Mouse (Mus musculus): ENCODE measurements around the gene Fah. TPM values are rescaled to one million over a fixed set of nuclear protein-coding genes. Genes with fewer than 3 reads are reported as not detected.

Gene Fah
- polyA plus RNA-seq, 1 experiment: 12.0 TPM

DNA sequence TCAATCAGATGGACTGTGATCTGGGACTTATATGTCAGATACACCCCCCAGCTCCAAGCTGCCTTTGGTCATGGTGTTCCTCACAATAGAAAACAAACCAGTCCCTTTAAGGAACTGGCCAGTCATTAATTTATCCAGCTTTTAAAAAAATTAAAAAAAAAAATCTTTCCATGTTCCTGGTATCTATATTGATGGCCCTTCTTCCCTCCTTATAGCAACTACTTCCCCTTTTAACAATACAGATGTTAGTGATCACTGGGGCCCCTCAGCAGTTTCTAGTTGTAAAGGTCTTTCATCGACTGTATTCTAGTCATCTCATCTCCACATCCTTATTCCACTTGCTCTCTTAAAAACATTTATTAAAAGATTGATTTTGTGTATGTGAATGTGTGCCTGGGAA is 5.1 kb upstream of the Fah start:
- H3K36me3 ChIP-seq (ENCODE audit: control insufficient read depth, insufficient read depth, low read length): no peaks in the 10 kb centered on the region
- no peak overlapping the region for H3K27ac ChIP-seq (ENCODE audit: control insufficient read depth, insufficient read depth, low read depth, low read length)
- no peak overlapping the region for H3K4me3 ChIP-seq (ENCODE audit: control insufficient read depth, low read depth, low read length)
- no peaks in the 10 kb centered on the region for H3K27me3 ChIP-seq (ENCODE audit: control insufficient read depth, insufficient read depth, low read length)
- H3K4me1 ChIP-seq (ENCODE audit: control insufficient read depth, insufficient read depth, low read length): no peaks in the 10 kb centered on the region
- no peak for TF ChIP-seq POLR2A (IDR thresholded peaks at IDR 0.05; ENCODE audit: control insufficient read depth, low read depth, low read length)
- TF ChIP-seq CTCF (IDR thresholded peaks at IDR 0.05; ENCODE audit: control insufficient read depth, insufficient read depth, insufficient replicate concordance, low read depth, low read length): no peak

DNA sequence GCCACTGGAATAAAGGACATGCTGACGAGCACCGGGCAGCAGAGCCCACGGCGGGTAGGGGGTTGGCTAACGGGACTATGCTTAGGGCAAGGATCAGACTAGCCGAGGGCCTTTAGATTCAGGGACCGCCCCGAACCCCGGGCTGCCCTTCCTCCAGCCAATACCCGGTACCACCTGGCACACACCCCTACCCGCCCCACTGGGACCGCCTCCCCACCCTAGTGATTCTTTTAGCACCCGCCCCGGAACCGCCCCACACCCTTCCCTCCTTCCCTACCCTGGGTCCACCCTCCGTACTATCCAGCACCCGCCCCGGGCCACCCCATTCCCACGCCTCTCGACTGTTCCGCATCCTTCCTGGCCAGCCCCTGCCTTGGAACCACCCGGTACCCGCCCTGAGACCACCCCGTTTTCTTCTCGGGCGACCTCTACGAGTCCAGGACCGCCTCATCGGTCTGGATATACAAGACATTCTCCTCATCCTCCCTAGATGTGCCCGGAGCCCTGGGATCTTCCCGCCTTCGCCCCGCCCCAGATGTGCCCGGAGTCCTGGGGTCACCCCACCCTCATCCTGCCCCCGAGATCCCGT is 724 bp downstream of the Fah start:
- H3K27ac ChIP-seq (ENCODE audit: control insufficient read depth, insufficient read depth, low read depth, low read length): peak overlapping the region; percentile 60; the same call in 1 of the 2 replicates

GRCm38 (mm10) chr7:84605033-84605687 is 1.4 kb downstream of the Fah start:
- Histone ChIP-seq H3K27ac (ENCODE audit: control insufficient read depth, insufficient read depth, low read depth, low read length) (peak overlapping the region; percentile 36; the same call in 1 of the 2 replicates), H3K36me3 (ENCODE audit: control insufficient read depth, insufficient read depth, low read length) (no peaks in the 10 kb centered on the region), H3K27me3 (ENCODE audit: control insufficient read depth, insufficient read depth, low read length) (no peaks in the 10 kb centered on the region), H3K4me1 (ENCODE audit: control insufficient read depth, insufficient read depth, low read length) (peaks cover 10% of the 10 kb centered on the region), H3K4me3 (ENCODE audit: control insufficient read depth, low read depth, low read length) (peak overlapping the region; percentile 85)
- TF ChIP-seq CTCF (IDR thresholded peaks at IDR 0.05; ENCODE audit: control insufficient read depth, insufficient read depth, insufficient replicate concordance, low read depth, low read length) (no peak), POLR2A (IDR thresholded peaks at IDR 0.05; ENCODE audit: control insufficient read depth, low read depth, low read length) (no peak)

More for the DNA sequence above, 724 bp downstream of the Fah start:
- Histone ChIP-seq H3K4me3 (ENCODE audit: control insufficient read depth, low read depth, low read length) (peak overlapping the region; percentile 85), H3K36me3 (ENCODE audit: control insufficient read depth, insufficient read depth, low read length) (no peaks in the 10 kb centered on the region), H3K4me1 (ENCODE audit: control insufficient read depth, insufficient read depth, low read length) (peaks cover 10% of the 10 kb centered on the region), H3K27me3 (ENCODE audit: control insufficient read depth, insufficient read depth, low read length) (no peaks in the 10 kb centered on the region)
- TF ChIP-seq CTCF (IDR thresholded peaks at IDR 0.05; ENCODE audit: control insufficient read depth, insufficient read depth, insufficient replicate concordance, low read depth, low read length): no peak
- TF ChIP-seq POLR2A (IDR thresholded peaks at IDR 0.05; ENCODE audit: control insufficient read depth, low read depth, low read length): no peak

DNA sequence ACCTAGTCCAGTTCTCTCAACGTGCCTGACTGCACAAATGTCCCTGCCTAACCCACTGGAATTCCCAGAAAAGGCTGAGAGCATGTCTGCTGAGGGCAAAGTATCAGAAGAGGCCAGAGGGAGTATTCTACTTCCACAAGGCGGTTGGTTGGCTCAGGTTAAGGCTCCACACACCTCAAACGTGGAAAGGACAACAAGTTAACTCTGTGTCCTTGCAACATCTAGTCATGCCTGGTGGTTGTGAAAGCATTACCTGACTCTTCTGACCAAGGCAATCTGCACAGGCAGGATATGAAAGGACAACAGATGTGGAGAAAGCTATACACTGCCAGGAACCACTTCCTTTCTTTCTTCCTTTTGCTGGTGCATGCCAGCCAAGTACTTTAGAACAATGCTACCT is 2.0 kb downstream of the Fah start:
- no peak for TF ChIP-seq CTCF (IDR thresholded peaks at IDR 0.05; ENCODE audit: control insufficient read depth, insufficient read depth, insufficient replicate concordance, low read depth, low read length)
- TF ChIP-seq POLR2A (IDR thresholded peaks at IDR 0.05; ENCODE audit: control insufficient read depth, low read depth, low read length): no peak
- Histone ChIP-seq H3K27ac (ENCODE audit: control insufficient read depth, insufficient read depth, low read depth, low read length) (no peak overlapping the region), H3K4me3 (ENCODE audit: control insufficient read depth, low read depth, low read length) (no peak overlapping the region), H3K27me3 (ENCODE audit: control insufficient read depth, insufficient read depth, low read length) (no peaks in the 10 kb centered on the region), H3K36me3 (ENCODE audit: control insufficient read depth, insufficient read depth, low read length) (no peaks in the 10 kb centered on the region), H3K4me1 (ENCODE audit: control insufficient read depth, insufficient read depth, low read length) (peaks cover 10% of the 10 kb centered on the region)

GRCm38 (mm10) chr7:84601331-84601730 is 5.2 kb downstream of the Fah start:
- Histone ChIP-seq H3K27me3 (ENCODE audit: control insufficient read depth, insufficient read depth, low read length) (no peaks in the 10 kb centered on the region), H3K4me1 (ENCODE audit: control insufficient read depth, insufficient read depth, low read length) (peaks cover 8% of the 10 kb centered on the region), H3K4me3 (ENCODE audit: control insufficient read depth, low read depth, low read length) (no peak overlapping the region), H3K27ac (ENCODE audit: control insufficient read depth, insufficient read depth, low read depth, low read length) (no peak overlapping the region), H3K36me3 (ENCODE audit: control insufficient read depth, insufficient read depth, low read length) (no peaks in the 10 kb centered on the region)
- TF ChIP-seq CTCF (IDR thresholded peaks at IDR 0.05; ENCODE audit: control insufficient read depth, insufficient read depth, insufficient replicate concordance, low read depth, low read length) (no peak), POLR2A (IDR thresholded peaks at IDR 0.05; ENCODE audit: control insufficient read depth, low read depth, low read length) (no peak)

- Histone ChIP-seq H3K36me3 (ENCODE audit: control insufficient read depth, insufficient read depth, low read length) (no peaks in the 10 kb centered on the region), H3K27me3 (ENCODE audit: control insufficient read depth, insufficient read depth, low read length) (no peaks in the 10 kb centered on the region), H3K4me1 (ENCODE audit: control insufficient read depth, insufficient read depth, low read length) (peaks cover 5% of the 10 kb centered on the region), H3K4me3 (ENCODE audit: control insufficient read depth, low read depth, low read length) (no peak overlapping the region), H3K27ac (ENCODE audit: control insufficient read depth, insufficient read depth, low read depth, low read length) (no peak overlapping the region)
- TF ChIP-seq POLR2A (IDR thresholded peaks at IDR 0.05; ENCODE audit: control insufficient read depth, low read depth, low read length) (no peak), CTCF (IDR thresholded peaks at IDR 0.05; ENCODE audit: control insufficient read depth, insufficient read depth, insufficient replicate concordance, low read depth, low read length) (no peak)
Measured at GRCm38 (mm10) chr7:84600631-84601030, 5.9 kb downstream of the Fah start.

- TF ChIP-seq CTCF (IDR thresholded peaks at IDR 0.05; ENCODE audit: control insufficient read depth, insufficient read depth, insufficient replicate concordance, low read depth, low read length) (no peak), POLR2A (IDR thresholded peaks at IDR 0.05; ENCODE audit: control insufficient read depth, low read depth, low read length) (no peak)
- Histone ChIP-seq H3K4me1 (ENCODE audit: control insufficient read depth, insufficient read depth, low read length) (no peaks in the 10 kb centered on the region), H3K4me3 (ENCODE audit: control insufficient read depth, low read depth, low read length) (no peak overlapping the region), H3K27ac (ENCODE audit: control insufficient read depth, insufficient read depth, low read depth, low read length) (no peak overlapping the region), H3K36me3 (ENCODE audit: control insufficient read depth, insufficient read depth, low read length) (no peaks in the 10 kb centered on the region), H3K27me3 (ENCODE audit: control insufficient read depth, insufficient read depth, low read length) (no peaks in the 10 kb centered on the region)
Measured at GRCm38 (mm10) chr7:84596633-84597032, 9.9 kb downstream of the Fah start.

Data from testis, adult 2 months (tissue).